9 mouse cellular contexts compared by ENCODE assay signal in genomic region chr1:155212936-155213774, GRCm38 (mm10). TPM values are rescaled to one million over a fixed set of nuclear protein-coding genes. Genes with fewer than 3 reads are reported as not detected.
A peak's percentile ranks its signal among the peaks of the same experiment; 100 is the strongest.
DNase-seq lines count a peak whose midpoint lies in the region; TF ChIP-seq lines count a peak whose summit lies in the region.
"Had no signal": no experiment of that assay in that cellular context is flagged by ENCODE, and none has a peak within 500 bp of the region (broad histone marks: within the 10 kb centered on the region; RNA-seq: fewer than 3 reads in every experiment).

No protein-coding gene starts in this region.

- H3K27ac ChIP-seq in left cerebral cortex, adult 2 months = peak overlapping the region; percentile 91
- H3K27ac ChIP-seq in embryonic facial prominence, embryonic 10.5 days (replicated peaks) = peak overlapping the region; percentile 88

- 22% methylated on average over 18 of the region's 18 CpGs for WGBS in embryonic facial prominence, embryonic 10.5 days

- H3K27me3 ChIP-seq in embryonic facial prominence, embryonic 10.5 days (replicated peaks; ENCODE audit: low read depth, poor library complexity, severe bottlenecking) = no peaks in the 10 kb centered on the region

- H3K4me3 ChIP-seq in left cerebral cortex, adult 2 months = no peak overlapping the region
- H3K4me3 ChIP-seq in embryonic facial prominence, embryonic 10.5 days = no peak overlapping the region

- peaks cover 11% of the 10 kb centered on the region; the same call in 1 of the 2 replicates for H3K36me3 ChIP-seq in embryonic facial prominence, embryonic 10.5 days (replicated peaks)

- TF ChIP-seq CTCF in left cerebral cortex, adult 2 months (IDR thresholded peaks at IDR 0.05) = no peak

- H3K4me1 ChIP-seq in embryonic facial prominence, embryonic 10.5 days = peaks cover 86% of the 10 kb centered on the region

- H3K9me3 ChIP-seq in embryonic facial prominence, embryonic 10.5 days = no peaks in the 10 kb centered on the region

- intact Hi-C loops in left cerebral cortex, adult 2 months (cut with DNase I) = no loop called here
- intact Hi-C loops in heart, postnatal 14 days (cut with DNase I) = loop anchor here (2.0 kb wide), 1 partner anchor 48 kb away; no protein-coding TSS in a partner anchor

- no peak for DNase-seq in left cerebral cortex, adult 2 months (ENCODE audit: extremely low spot score in 1 of 2, low spot score in 2 of 2)
- no peak for DNase-seq in left cerebral cortex, adult 8-10 months (ENCODE audit: low spot score in 2 of 2)
- peak; percentile 63 for DNase-seq in embryonic facial prominence, embryonic 10.5 days (ENCODE audit: low spot score)
- peak; percentile 54 to 68 for DNase-seq in heart, postnatal 14 days
- peak; percentile 78 for DNase-seq in lung, postnatal 10 days
- DNase-seq in right cerebral cortex, postnatal 25 days = no peak
- DNase-seq in thymus, postnatal 36 days = no peak
- no peak for DNase-seq in ovary, postnatal 36 days (ENCODE audit: low spot score)

RNA-seq across cellular contexts. Expression of gene BC034090, which starts 31.1 kb away (rescaled TPM):
- 10 to 100 TPM in 1 of 2 experiments, 1 to 10 TPM in 1; 9.9 to 14.7 TPM for total RNA-seq in left cerebral cortex, adult 2 months (2021)
- total RNA-seq in left cerebral cortex, adult 8-10 months (2022) = 10 to 100 TPM in 3 of 4 experiments, 1 to 10 TPM in 1; 8.7 to 18.3 (median 14.4) TPM
- 5.3 and 5.7 TPM in 2 replicates for polyA plus RNA-seq in embryonic facial prominence, embryonic 10.5 days (2016; fragmentation: Nextera tagmentation; extraction: Ambion mirVana)
- 10 to 100 TPM; 35.9 to 41.2 TPM for total RNA-seq in heart, postnatal 14 days (2021)
- total RNA-seq: neutrophil, adult 5-6 weeks had no signal

RNA-seq across cellular contexts. Expression of gene Stx6, which starts 54.6 kb away (rescaled TPM):
- total RNA-seq in left cerebral cortex, adult 2 months (2021) = 100 to 1,000 TPM; 114 to 120 TPM
- 100 to 1,000 TPM; 117 to 129 (median 119) TPM for total RNA-seq in left cerebral cortex, adult 8-10 months (2022)
- 85.0 and 88.9 TPM in 2 replicates for polyA plus RNA-seq in embryonic facial prominence, embryonic 10.5 days (2016; fragmentation: Nextera tagmentation; extraction: Ambion mirVana)
- 10 to 100 TPM; 32.1 to 35.9 TPM for total RNA-seq in heart, postnatal 14 days (2021)

Comparison
In these comparisons a context has a peak if more than half of its experiments do, and no peak if none do; other contexts are left out.
1. DNase-seq: peak in embryonic facial prominence, embryonic 10.5 days (single experiment), heart, postnatal 14 days (2 of 2) and lung, postnatal 10 days (single experiment); none in left cerebral cortex, adult 2 months (0 of 2), left cerebral cortex, adult 8-10 months (0 of 2), right cerebral cortex, postnatal 25 days (single experiment), thymus, postnatal 36 days (0 of 2) and ovary, postnatal 36 days (single experiment).